Mouse (Mus musculus) stomach, postnatal 0 days (tissue): Measurements from ENCODE around the gene Ldb3. TPM values are rescaled to one million over a fixed set of nuclear protein-coding genes. Genes with fewer than 3 reads are reported as not detected.

Experiments used
- ATAC-seq: fragments of 200-750 bp; cut with Nextera tagmentation; 2 replicates; pipeline ENCODE4 v1.8.0; 2017; ENCODE audit not compliant: low FRiP score, low TSS enrichment
- DNase-seq: peaks from one replicate; pipeline ENCODE4 v3.0.0-alpha.2; 2016; ENCODE audit warnings: low spot score
- H3K27ac ChIP-seq: fragments of 300-500 bp; sonication (generic); replicated peaks from 2 replicates; pipeline ENCODE4 v1.5.1; 2014; ENCODE audit warnings: mild to moderate bottlenecking, control low read depth
- H3K27me3 ChIP-seq: fragments of 300-500 bp; sonication (generic); 2 replicates; pipeline ENCODE4 v1.6.1; 2014; ENCODE audit warnings: low read length; ENCODE audit not compliant: control insufficient read depth, insufficient read depth
- H3K36me3 ChIP-seq: fragments of 300-500 bp; sonication (generic); 2 replicates; pipeline ENCODE4 v1.6.1; 2014; ENCODE audit warnings: low read length, mixed read lengths; ENCODE audit not compliant: control insufficient read depth, insufficient read depth
- H3K4me1 ChIP-seq: fragments of 300-500 bp; sonication (generic); replicated peaks from 2 replicates; pipeline ENCODE4 v1.6.1; 2014; ENCODE audit warnings: antibody characterized with exemption; ENCODE audit not compliant: control insufficient read depth, insufficient read depth
- H3K4me2 ChIP-seq: fragments of 300-500 bp; sonication (generic); replicated peaks from 2 replicates; pipeline ENCODE4 v1.6.1; 2014; ENCODE audit warnings: low read depth, mild to moderate bottlenecking, control low read depth, moderate library complexity
- H3K4me3 ChIP-seq: fragments of 300-500 bp; sonication (generic); 2 replicates; pipeline ENCODE4 v1.5.1; 2014; ENCODE audit warnings: low read depth, low read length, control low read depth
- H3K9ac ChIP-seq: fragments of 300-500 bp; sonication (generic); 2 replicates; pipeline ENCODE4 v1.6.1; 2014; ENCODE audit warnings: mild to moderate bottlenecking, low read length, control low read depth, mixed read lengths
- H3K9me3 ChIP-seq: fragments of 300-500 bp; sonication (generic); 2 replicates; pipeline ENCODE4 v1.6.1; 2016; ENCODE audit warnings: low read length; ENCODE audit not compliant: control insufficient read depth
- CTCF ChIP-seq: IDR thresholded peaks from 2 replicates; pipeline ENCODE4 v1.5.1; 2016; ENCODE audit warnings: antibody characterized with exemption, low read depth, mild to moderate bottlenecking, moderate library complexity
- EP300 ChIP-seq: optimal IDR thresholded peaks from 2 replicates; pipeline ENCODE3; 2016; ENCODE audit warnings: antibody characterized with exemption
- WGBS: fragments of 180-500 bp; shearing (Covaris S2); extraction: QIAGEN DNeasy Blood & Tissue Kit; methylation state at CpG from one replicate; pipeline ENCODE4 v1.1.7; 2014; 5-methylcytosine and 5-hydroxymethylcytosine counted together
- polyA plus RNA-seq: library from polyadenylated mRNA; unstranded; fragments of >200 nt; fragmentation: Nextera tagmentation; extraction: Ambion mirVana; gene quantifications from 2 replicates; pipeline ENCODE4 v1.2.1, GENCODE M21; 2015

The Ldb3 gene
- 1.6 and 1.7 TPM in 2 replicates for polyA plus RNA-seq

DNA sequence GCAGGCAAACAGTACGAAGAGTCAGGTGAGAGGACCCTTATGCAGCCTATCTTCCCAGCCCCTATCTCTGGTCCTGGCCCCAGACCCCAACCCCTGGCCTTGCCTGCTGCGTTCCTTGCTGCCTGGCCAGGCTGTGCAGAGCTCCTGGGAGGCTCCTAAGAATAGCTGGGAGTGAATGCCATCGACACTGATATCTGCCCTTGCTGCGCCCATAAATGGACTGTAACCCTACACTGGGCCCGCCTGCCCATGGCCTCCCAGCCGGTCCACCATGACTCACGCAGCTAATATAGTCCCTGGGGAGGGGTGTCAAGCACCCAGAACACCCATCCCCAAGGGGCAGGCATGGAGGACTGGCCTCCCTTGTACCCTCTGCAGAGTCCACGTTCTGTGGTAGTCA is at the start of gene Ldb3:
Gene Ldb3, minus strand, starts transcription at position 185 of the 400 bp plus-strand sequence.
- Histone ChIP-seq H3K36me3 (no peaks in the 10 kb centered on the region), H3K9me3 (no peaks in the 10 kb centered on the region), H3K4me3 (no peak within 1 kb of the TSS), H3K4me1 (no peaks in the 10 kb centered on the region), H3K9ac (no peak within 1 kb of the TSS; the same call in 1 of the 2 replicates), H3K27ac (no peak within 1 kb of the TSS), H3K4me2 (no peak within 1 kb of the TSS), H3K27me3 (no peaks in the 10 kb centered on the region)
- ATAC-seq (peak; percentile 66), DNase-seq (peak; percentile 47)
- WGBS = 49% methylated on average over 8 of the region's 8 CpGs
- TF ChIP-seq EP300 (no peak), CTCF (no peak)

DNA sequence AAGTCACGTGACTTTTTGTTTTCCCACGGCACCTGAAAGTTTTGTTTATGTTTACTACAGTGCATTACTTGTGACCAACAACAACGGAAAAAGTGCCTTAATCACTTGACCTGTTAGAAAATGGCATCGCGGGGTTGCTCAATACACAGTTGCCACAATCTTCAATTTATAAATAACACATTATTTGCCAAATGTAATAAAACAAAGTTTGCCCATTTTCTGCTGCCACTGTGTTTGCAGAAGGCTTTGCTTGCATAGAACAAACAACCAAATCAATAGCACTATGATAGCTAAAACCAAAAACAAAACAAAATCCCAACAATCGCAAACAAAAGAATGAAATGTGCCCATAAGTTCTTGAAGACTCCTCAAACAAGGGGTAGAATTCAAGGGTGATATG is 47.2 kb upstream of the Ldb3 start:
- no peak for TF ChIP-seq EP300
- TF ChIP-seq CTCF = no peak

GRCm38 (mm10) chr14:34635192-34635591 is 46.7 kb upstream of the Ldb3 start:
- Histone ChIP-seq H3K4me2 (no peak overlapping the region), H3K36me3 (no peaks in the 10 kb centered on the region), H3K4me3 (no peak overlapping the region), H3K27me3 (no peaks in the 10 kb centered on the region), H3K27ac (no peak overlapping the region), H3K9me3 (no peaks in the 10 kb centered on the region), H3K9ac (no peak overlapping the region), H3K4me1 (no peaks in the 10 kb centered on the region)
- DNase-seq (no peak), ATAC-seq (no peak)
- WGBS = 30% methylated on average over 7 of the region's 7 CpGs
- TF ChIP-seq CTCF = no peak
- TF ChIP-seq EP300 = no peak

More for the DNA sequence above, 47.2 kb upstream of the Ldb3 start:
- DNase-seq = no peak
- WGBS = 81% methylated on average over 6 of the region's 6 CpGs
- Histone ChIP-seq H3K4me3 (no peak overlapping the region), H3K27me3 (no peaks in the 10 kb centered on the region), H3K4me1 (no peaks in the 10 kb centered on the region), H3K9ac (no peak overlapping the region), H3K9me3 (no peaks in the 10 kb centered on the region), H3K27ac (no peak overlapping the region), H3K4me2 (no peak overlapping the region), H3K36me3 (no peaks in the 10 kb centered on the region)
- ATAC-seq = no peak

- Histone ChIP-seq H3K36me3 (no peaks in the 10 kb centered on the region), H3K27ac (no peak overlapping the region), H3K9ac (no peak overlapping the region), H3K4me2 (no peak overlapping the region), H3K4me3 (no peak overlapping the region), H3K4me1 (no peaks in the 10 kb centered on the region), H3K27me3 (no peaks in the 10 kb centered on the region), H3K9me3 (no peaks in the 10 kb centered on the region)
- ATAC-seq (no peak), DNase-seq (no peak)
- 58% methylated on average over 10 of the region's 10 CpGs for WGBS
- TF ChIP-seq EP300 (no peak), CTCF (no peak)
Measured at GRCm38 (mm10) chr14:34632722-34633448, 44.4 kb upstream of the Ldb3 start.

- Histone ChIP-seq H3K27ac (no peak overlapping the region), H3K36me3 (no peaks in the 10 kb centered on the region), H3K4me3 (no peak overlapping the region), H3K27me3 (no peaks in the 10 kb centered on the region), H3K9ac (no peak overlapping the region), H3K4me1 (no peaks in the 10 kb centered on the region), H3K4me2 (no peak overlapping the region), H3K9me3 (no peaks in the 10 kb centered on the region)
- 55% methylated on average over 7 of the region's 7 CpGs for WGBS
- DNase-seq (peak; percentile 51), ATAC-seq (peak; percentile 69)
- TF ChIP-seq CTCF (no peak), EP300 (no peak)
Measured at GRCm38 (mm10) chr14:34626824-34627223, 38.3 kb upstream of the Ldb3 start.

DNA sequence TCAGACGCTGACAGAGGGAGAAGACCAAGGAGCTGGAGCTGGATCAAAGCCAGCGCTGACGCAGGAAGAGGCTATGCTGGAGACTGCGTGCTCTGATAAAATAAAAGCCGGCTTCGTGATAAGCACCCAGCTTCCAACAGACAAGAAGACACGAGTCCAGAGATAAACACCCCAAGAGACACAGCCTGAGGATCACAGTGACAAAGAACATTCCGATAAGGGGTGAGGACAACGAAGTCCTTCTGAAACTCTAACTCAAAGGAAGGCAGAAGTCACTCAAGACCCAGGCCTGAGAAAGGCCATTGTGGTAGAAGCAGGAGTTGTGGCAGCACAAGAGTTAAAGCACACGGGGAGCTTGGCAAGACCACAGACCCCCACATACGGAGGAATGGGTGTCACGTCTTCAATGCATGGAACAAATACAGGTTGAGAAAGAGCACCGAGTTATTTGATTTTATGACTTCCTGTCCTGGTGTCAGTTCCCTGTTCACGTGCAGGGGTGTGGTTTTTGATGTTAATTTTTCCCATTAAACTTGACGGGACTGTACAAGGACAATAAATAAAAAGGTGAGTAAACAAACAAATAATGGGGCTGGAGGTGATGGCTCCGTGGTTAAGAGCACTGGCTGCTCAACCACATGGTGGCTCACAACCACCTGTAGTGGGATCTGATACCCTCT is 35.2 kb upstream of the Ldb3 start:
- H3K27ac ChIP-seq = no peak overlapping the region
- H3K4me3 ChIP-seq = no peak overlapping the region
- no peaks in the 10 kb centered on the region for H3K4me1 ChIP-seq
- no peaks in the 10 kb centered on the region for H3K27me3 ChIP-seq
- H3K9me3 ChIP-seq = no peaks in the 10 kb centered on the region
- 66% methylated on average over 16 of the region's 16 CpGs for WGBS
- H3K9ac ChIP-seq = no peak overlapping the region
- no peak for TF ChIP-seq CTCF
- no peak for TF ChIP-seq EP300
- H3K36me3 ChIP-seq = no peaks in the 10 kb centered on the region
- no peak for ATAC-seq
- no peak overlapping the region for H3K4me2 ChIP-seq
- no peak for DNase-seq
